Mouse (Mus musculus) brain, adult 2 months (tissue): Measurements from ENCODE around the gene Stk17b.
"Not testable (repeated sequence)": the region's sequence is repeated elsewhere in the genome, so short reads cannot be mapped to it uniquely, and the experiment has no call there.

Experiments used
- DNase-seq: peaks from one replicate; pipeline ENCODE4 v3.0.0; 2011; ENCODE audit warnings: low read depth, low spot score

Gene Stk17b

DNA sequence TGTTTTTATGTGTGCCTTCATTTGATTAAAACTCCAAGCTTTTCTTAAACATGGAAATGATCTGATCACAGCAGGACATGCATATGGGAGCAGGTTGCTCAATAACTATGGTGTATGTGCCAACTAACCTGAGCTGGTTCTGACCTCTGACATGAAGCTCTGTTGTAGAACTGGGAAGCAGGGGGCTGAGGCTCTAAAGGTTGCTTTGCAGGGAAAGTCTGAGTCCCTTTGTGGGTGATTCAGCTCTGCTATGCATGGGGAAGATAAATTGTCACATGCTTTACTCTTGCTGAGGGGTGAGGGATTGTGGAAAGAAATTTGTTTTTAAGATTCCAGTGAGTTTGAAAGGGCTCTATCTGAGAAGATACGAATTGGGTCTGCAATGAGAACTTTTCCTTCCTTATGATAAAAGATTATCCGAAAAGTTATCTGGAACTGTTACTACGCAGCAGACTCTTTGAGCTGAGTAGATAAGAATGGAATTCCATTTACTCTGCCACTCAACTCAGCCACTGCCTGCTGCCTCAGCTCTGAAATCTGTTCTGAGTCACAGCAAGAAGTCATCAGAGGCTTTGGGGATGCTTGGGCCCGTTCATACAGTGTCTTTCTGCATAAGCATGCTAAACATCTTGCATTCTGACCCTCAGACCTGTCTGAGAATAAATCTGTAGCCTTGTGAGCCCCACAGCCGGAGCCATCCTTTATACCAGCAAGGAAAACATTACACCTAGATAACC lies 56.4 kb downstream of the Stk17b start:
- DNase-seq = no peak

DNA sequence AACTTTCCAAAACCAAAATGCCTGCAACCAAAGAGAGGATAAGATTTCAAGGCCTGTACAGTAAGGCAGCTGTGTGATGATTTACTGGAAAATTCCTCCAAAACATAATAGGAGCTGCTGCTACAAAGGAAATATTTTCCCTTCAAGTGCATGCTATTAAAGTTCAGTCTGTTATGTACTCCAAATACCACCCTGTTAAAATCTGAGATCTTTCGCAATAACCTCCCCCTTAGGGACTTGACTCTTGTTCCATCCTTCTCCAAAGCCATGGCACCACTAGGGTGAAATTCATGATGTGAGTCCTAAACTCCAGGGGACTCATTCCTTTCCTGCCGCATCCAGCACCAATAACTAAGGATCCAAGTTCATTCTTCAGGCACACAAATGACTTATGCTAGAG lies 58.1 kb downstream of the Stk17b start:
- no peak for DNase-seq

DNA sequence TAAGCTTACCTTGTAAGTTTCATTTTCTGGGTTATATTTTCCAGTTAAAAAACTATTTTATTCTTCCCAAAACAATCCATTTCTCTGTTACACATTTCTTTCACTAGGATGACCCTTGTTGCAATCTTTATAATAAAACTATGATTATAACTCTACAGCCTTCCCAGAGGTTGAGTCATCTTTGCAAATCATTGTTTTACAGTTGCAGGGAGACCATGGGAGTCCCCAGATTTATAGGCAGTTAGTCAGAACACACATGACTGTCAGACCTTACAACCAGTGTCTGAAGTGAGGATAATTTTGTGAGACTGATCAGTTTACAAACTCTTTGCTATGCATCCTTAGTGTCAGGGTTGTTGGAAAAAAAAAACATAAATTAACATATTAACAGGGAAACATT lies 63.7 kb downstream of the Stk17b start:
- no peak for DNase-seq

DNA sequence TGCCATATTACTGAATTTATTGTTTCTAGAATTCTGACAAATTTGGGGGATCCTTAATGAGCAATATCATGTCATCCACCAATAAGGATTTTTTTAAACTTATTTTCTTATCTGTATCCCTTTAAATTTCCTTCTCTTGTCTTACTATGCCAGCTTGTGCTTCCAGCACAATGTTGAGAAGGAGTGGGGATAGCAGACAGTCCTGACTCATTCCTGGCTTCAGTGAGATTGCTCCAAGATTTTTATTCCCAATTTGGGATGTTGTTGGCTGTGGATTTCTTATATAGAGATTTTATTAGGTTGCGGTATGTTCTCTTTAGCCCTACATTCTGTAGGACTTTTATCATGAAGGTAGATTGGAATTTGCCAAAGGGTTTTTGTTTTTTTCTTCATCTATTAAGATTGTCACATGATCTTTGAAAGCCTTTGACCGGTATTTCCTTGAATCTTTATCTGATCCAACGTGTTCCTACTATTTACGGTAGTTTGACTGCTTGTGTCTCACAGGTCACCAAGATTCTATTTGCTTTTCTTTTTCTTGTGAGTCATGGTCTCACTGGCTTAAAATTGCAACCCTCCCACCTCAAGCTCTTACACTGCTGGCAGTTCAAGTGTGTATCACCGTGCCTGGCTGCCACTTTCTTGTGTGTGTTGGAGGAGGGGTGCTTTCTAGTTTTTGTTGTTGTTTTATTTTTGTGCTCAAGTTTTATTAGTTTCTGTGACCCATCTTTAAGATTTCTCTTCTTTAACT lies 64.2 kb downstream of the Stk17b start:
- DNase-seq = peak; percentile 54

DNA sequence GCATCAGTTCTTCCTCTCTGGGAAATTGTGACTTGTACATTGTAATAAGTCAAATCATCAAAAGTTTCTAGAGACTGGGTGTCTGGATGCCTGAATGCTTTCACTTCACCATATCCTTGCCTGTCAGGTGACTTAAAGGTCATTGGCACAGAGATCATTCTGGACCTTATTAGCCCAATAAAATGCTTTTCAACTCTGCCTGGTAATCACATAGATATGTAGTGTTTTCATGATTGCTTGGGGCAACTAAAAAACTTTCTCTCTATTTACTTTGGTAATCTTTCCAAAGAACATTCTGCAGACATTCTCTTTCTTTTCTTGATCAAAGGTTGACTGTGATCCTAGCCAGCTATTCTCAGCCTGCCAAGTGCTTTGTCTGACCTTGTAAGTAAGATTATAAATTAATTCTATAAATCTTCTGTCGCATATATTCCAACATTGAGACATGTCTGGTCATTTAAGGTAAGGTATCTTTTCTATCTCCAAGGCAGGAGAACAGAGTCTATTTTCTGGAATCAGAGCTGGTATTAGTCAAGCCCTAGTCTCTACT lies 69.0 kb downstream of the Stk17b start:
- no peak for DNase-seq

DNA sequence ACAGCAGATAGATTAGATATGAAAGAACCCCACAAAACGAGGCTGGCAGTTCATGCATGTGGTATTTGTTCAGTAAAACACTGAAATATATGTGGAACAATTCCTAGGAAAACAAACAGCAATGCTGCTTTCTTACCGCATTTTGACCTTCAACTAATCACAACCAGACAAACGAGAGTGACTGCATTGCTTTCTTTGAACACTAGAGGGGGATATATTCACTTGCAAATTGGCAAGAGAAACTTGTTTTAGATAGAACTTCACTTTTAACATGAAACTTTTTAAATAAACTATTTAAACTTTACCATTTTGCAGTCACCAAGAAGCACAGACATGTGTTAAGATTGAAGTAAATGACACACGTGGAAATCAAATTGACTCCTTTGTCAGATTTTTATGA lies 69.6 kb downstream of the Stk17b start:
- peak; percentile 83 for DNase-seq

DNA sequence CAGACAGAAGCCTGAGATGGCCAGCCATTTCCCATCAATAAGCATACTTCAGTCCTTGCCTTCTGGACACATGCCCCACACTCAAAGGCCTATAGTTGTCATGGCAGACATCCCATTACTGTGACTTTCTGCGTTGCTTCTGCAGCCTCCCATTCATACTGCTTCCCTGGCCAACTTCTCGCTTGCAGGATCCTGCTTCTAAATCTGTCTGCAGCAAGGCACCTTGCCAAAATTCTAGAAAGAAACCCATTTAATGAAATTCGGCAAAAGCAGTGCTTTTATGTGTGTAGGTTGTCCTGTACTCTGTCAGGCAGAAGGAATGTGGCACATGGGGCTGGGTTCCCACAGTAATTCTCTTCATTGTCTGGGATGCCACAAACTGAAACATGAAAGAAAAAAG lies 71.6 kb downstream of the Stk17b start:
- DNase-seq = not testable (repeated sequence)

DNA sequence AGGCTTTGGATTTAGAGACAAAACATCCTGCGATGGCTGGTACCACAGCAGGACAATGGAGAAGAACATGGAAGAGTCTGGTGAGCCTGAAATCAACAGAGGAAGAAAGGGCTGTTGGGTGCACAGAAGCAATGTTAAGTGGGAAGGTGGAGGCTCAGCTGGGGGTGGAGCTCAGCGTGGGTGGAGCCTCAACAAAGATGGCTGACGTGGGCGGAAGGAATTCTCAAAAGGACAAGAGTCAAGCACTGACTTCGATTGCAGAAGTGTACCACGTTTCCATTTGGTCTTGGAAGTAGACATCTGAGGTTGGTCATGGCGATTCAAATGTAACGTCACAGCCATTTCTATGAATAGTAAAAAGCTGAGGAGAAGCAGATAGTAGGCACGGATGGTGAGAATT lies 74.0 kb downstream of the Stk17b start:
- DNase-seq = no peak

DNA sequence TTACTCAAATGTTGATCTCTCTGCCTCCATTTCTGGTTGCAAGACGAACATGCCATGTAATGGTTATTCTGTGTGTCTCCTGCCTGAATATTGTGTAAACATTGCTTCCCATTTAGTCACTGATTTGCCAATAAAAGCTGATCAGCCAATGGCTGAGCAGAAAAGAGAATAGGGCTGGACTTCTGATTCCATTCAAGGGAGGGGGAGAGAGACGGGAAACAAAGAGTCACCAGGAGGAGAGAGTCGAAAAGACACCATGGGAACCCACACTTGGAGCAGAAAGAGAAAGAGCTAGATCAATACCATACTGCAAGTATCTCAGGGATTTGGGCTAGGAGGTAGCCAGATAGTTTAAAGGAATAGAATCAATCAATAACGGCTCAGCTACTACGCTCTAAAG lies 75.4 kb downstream of the Stk17b start:
- DNase-seq = not testable (repeated sequence)

DNA sequence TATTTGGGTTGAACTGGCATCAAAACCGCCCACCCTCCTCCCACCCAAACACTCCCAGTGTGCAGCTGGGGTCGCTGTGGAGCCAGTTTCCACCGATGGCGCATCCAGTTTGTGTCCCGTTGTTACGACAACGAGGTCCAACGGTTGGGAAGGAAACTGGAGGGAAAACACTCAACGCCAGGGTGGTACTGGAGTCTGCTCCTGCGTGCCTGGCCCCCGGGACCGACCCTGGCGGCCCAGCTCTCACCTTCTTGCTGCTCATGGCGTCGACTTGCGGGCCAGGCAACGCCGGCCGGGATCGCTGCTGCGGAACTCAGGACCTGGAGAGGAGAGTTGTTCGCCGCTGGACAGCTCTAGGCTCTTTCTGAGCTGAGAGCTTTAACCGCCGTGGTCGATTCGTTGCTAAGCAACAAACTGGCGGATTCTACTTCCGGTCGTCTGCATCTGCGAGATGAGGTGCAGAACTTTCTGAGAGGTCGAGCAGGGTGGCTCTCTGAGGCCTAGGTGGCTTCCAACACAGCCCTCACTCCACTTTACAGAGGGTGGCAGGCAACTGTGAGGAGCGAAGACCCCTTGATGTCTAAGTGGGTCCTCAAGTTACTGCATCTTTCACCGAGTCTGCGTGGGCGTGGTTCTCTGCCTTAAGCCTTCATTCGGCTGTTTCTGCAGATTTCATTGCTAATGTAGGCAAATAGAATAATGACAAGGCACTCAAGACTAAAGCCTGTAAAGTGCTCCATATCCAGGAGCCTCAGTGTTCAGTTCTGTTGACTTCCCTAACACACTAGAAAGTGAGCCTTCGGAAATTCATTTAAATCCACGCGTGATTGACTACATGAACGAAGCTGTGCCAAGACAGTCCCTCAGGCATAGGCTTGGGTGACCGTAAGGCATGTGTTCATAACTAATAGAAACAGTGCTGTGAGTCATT lies 78.3 kb downstream of the Stk17b start, which contains the start of gene Dnah7a:
TSS of gene Dnah7a (minus strand) at position 354 of the 931 bp plus-strand sequence.
- DNase-seq = peak; percentile 81
